Mouse (Mus musculus) stomach, postnatal 0 days (tissue): ENCODE results near the gene Nlrx1.
A peak's percentile ranks its signal among the peaks of the same experiment; 100 is the strongest.

Experiments used
- CTCF ChIP-seq: IDR thresholded peaks from 2 replicates; pipeline ENCODE4 v1.5.1; 2016; ENCODE audit warnings: antibody characterized with exemption, low read depth, mild to moderate bottlenecking, moderate library complexity
- EP300 ChIP-seq: optimal IDR thresholded peaks from 2 replicates; pipeline ENCODE3; 2016; ENCODE audit warnings: antibody characterized with exemption

DNA sequence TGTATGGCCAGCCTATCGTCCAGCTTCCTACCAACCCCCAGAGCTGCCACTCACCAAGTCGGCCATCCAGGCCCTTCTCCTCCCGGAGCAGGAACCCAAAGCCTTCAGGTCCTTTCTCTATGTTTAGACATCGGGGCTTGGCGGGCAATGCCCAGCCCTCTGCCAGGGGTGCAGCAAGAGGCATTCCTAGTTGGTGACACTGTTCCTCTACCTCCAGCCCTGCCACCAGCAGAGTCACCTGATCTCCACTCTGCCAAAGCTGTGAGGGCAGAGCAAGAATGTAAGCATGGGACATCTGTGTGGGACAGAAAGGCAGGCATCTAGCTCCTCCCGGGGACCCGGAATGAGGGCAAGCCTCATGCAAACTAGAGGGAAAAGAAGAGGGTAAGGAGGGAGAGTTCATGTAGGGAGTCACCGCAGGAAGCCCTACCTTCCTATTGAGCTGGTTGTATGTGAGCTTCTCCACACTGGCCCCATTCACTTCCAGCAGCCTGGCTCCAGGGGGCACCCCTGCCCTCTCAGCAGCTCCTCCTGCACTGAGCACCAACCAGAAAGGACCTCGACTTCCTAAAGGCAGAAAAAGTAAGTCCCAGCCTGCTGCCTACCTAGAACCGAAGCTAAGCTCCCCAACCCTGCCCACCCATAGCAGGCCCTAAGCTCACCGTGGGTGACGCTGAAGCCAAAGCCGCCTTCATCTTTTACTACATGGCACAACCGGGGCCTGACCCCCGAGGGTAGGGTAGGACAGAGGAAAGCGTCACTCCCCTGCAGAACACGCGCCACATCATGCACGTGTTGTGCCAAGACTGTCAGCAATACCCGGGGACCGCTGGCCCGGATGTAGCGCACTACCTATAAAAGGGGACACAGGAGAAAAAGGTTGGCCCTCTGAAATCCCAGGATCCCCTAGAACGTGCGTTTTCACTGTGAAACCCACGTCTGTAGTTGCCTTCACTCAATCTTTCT is 18.9 kb downstream of the Nlrx1 start:
- TF ChIP-seq CTCF (peak; percentile 82), EP300 (no peak)
